Mouse (Mus musculus) ES-Bruce4 (cell line): Measurements from ENCODE around the gene Dpt. TPM values are rescaled to one million over a fixed set of nuclear protein-coding genes. Genes with fewer than 3 reads are reported as not detected.

Source experiments
- H3K27ac ChIP-seq: 2 replicates; pipeline ENCODE4 v1.5.1; 2012; ENCODE audit warnings: low read length, inconsistent platforms; ENCODE audit not compliant: insufficient read depth
- H3K27me3 ChIP-seq: 2 replicates; pipeline ENCODE4 v1.6.1; 2012; ENCODE audit warnings: mild to moderate bottlenecking, low read length, inconsistent platforms; ENCODE audit not compliant: control insufficient read depth, poor library complexity, insufficient read depth, severe bottlenecking
- H3K36me3 ChIP-seq: 2 replicates; pipeline ENCODE4 v1.6.1; 2012; ENCODE audit warnings: inconsistent platforms, mild to moderate bottlenecking, low read length, moderate library complexity; ENCODE audit not compliant: control insufficient read depth, poor library complexity, insufficient read depth, severe bottlenecking
- H3K4me1 ChIP-seq: one replicate; pipeline ENCODE4 v1.8.1; 2011; ENCODE audit warnings: low read length; ENCODE audit not compliant: control insufficient read depth, insufficient read depth
- H3K4me3 ChIP-seq: 2 replicates; pipeline ENCODE4 v1.5.1; 2011; ENCODE audit warnings: low read depth, mild to moderate bottlenecking, low read length
- H3K9ac ChIP-seq: 2 replicates; pipeline ENCODE4 v1.6.1; 2012; ENCODE audit warnings: low read depth, mild to moderate bottlenecking, inconsistent platforms; ENCODE audit not compliant: poor library complexity, severe bottlenecking
- H3K9me3 ChIP-seq: replicated peaks from 2 replicates; pipeline ENCODE4 v1.6.1; 2012; ENCODE audit warnings: mild to moderate bottlenecking, low read length, inconsistent platforms; ENCODE audit not compliant: control insufficient read depth, poor library complexity, insufficient read depth, severe bottlenecking
- CTCF ChIP-seq: IDR thresholded peaks from one replicate; pipeline ENCODE4 v1.8.1; 2011; ENCODE audit warnings: low read depth, low read length
- EP300 ChIP-seq: IDR thresholded peaks from 2 replicates; pipeline ENCODE4 v1.6.1; 2011; ENCODE audit warnings: low read depth, low read length; ENCODE audit not compliant: insufficient read depth
- POLR2A ChIP-seq: IDR thresholded peaks from one replicate; pipeline ENCODE4 v1.8.1; 2011; ENCODE audit warnings: low read length; ENCODE audit not compliant: insufficient read depth
- polyA plus RNA-seq: library from polyadenylated mRNA; stranded (reverse); fragments of >200 nt; gene quantifications from 2 replicates; pipeline ENCODE4 v1.2.4, GENCODE M21; 2011; ENCODE audit warnings: low read depth; ENCODE audit not compliant: missing spikeins, insufficient read depth, insufficient read length

Gene Dpt
- polyA plus RNA-seq, 1 experiment, result 0.34 TPM

- no peaks in the 10 kb centered on the region for H3K36me3 ChIP-seq
- no peak overlapping the region for H3K27ac ChIP-seq
- H3K4me1 ChIP-seq, result no peaks in the 10 kb centered on the region
- H3K9me3 ChIP-seq, result no peaks in the 10 kb centered on the region
- H3K27me3 ChIP-seq, result no peaks in the 10 kb centered on the region
- H3K9ac ChIP-seq, result no peak overlapping the region
- H3K4me3 ChIP-seq, result no peak overlapping the region
- no peak for TF ChIP-seq EP300
- no peak for TF ChIP-seq POLR2A
- no peak for TF ChIP-seq CTCF
These were observed 3.4 kb upstream of the Dpt start for GRCm38 (mm10) chr1:164793049-164793448.

- H3K4me3 ChIP-seq, result no peak overlapping the region
- H3K9ac ChIP-seq, result no peak overlapping the region
- H3K9me3 ChIP-seq, result no peaks in the 10 kb centered on the region
- H3K27me3 ChIP-seq, result no peaks in the 10 kb centered on the region
- H3K4me1 ChIP-seq, result no peaks in the 10 kb centered on the region
- H3K27ac ChIP-seq, result no peak overlapping the region
- TF ChIP-seq CTCF, result no peak
- no peak for TF ChIP-seq EP300
- no peak for TF ChIP-seq POLR2A
- H3K36me3 ChIP-seq, result no peaks in the 10 kb centered on the region
These were observed 1.4 kb downstream of the Dpt start for GRCm38 (mm10) chr1:164797746-164798285.

GRCm38 (mm10) chr1:164798471-164798922 is 2.1 kb downstream of the Dpt start:
- no peaks in the 10 kb centered on the region for H3K36me3 ChIP-seq
- H3K4me3 ChIP-seq, result no peak overlapping the region
- H3K4me1 ChIP-seq, result no peaks in the 10 kb centered on the region
- no peaks in the 10 kb centered on the region for H3K27me3 ChIP-seq
- no peaks in the 10 kb centered on the region for H3K9me3 ChIP-seq
- no peak overlapping the region for H3K9ac ChIP-seq
- no peak for TF ChIP-seq EP300
- no peak for TF ChIP-seq CTCF
- no peak for TF ChIP-seq POLR2A
- H3K27ac ChIP-seq, result no peak overlapping the region

GRCm38 (mm10) chr1:164799161-164799560 is 2.7 kb downstream of the Dpt start:
- Histone ChIP-seq H3K27ac (no peak overlapping the region), H3K9me3 (no peaks in the 10 kb centered on the region), H3K27me3 (no peaks in the 10 kb centered on the region), H3K4me1 (no peaks in the 10 kb centered on the region), H3K36me3 (no peaks in the 10 kb centered on the region), H3K9ac (no peak overlapping the region), H3K4me3 (no peak overlapping the region)
- TF ChIP-seq EP300 (no peak), CTCF (no peak), POLR2A (no peak)

- no peak for TF ChIP-seq CTCF
- TF ChIP-seq EP300, result no peak
- TF ChIP-seq POLR2A, result no peak
- H3K27ac ChIP-seq, result no peak overlapping the region
- H3K27me3 ChIP-seq, result no peaks in the 10 kb centered on the region
- no peaks in the 10 kb centered on the region for H3K36me3 ChIP-seq
- H3K9ac ChIP-seq, result no peak overlapping the region
- H3K4me1 ChIP-seq, result no peaks in the 10 kb centered on the region
- no peaks in the 10 kb centered on the region for H3K9me3 ChIP-seq
- H3K4me3 ChIP-seq, result no peak overlapping the region
These were observed 7.8 kb downstream of the Dpt start for GRCm38 (mm10) chr1:164804277-164804676.

- Histone ChIP-seq H3K4me1 (no peaks in the 10 kb centered on the region), H3K4me3 (no peak overlapping the region), H3K27me3 (no peaks in the 10 kb centered on the region), H3K36me3 (no peaks in the 10 kb centered on the region), H3K9ac (no peak overlapping the region), H3K9me3 (no peaks in the 10 kb centered on the region), H3K27ac (no peak overlapping the region)
- TF ChIP-seq CTCF (no peak), POLR2A (no peak), EP300 (no peak)
These were observed 8.4 kb downstream of the Dpt start for GRCm38 (mm10) chr1:164804751-164805435.
